Mouse (Mus musculus): ENCODE measurements around the gene Marc2. TPM values are rescaled to one million over a fixed set of nuclear protein-coding genes. Genes with fewer than 3 reads are reported as not detected.

The Marc2 gene
- polyA plus RNA-seq, 1 experiment from 2014 or later: 136 TPM

DNA sequence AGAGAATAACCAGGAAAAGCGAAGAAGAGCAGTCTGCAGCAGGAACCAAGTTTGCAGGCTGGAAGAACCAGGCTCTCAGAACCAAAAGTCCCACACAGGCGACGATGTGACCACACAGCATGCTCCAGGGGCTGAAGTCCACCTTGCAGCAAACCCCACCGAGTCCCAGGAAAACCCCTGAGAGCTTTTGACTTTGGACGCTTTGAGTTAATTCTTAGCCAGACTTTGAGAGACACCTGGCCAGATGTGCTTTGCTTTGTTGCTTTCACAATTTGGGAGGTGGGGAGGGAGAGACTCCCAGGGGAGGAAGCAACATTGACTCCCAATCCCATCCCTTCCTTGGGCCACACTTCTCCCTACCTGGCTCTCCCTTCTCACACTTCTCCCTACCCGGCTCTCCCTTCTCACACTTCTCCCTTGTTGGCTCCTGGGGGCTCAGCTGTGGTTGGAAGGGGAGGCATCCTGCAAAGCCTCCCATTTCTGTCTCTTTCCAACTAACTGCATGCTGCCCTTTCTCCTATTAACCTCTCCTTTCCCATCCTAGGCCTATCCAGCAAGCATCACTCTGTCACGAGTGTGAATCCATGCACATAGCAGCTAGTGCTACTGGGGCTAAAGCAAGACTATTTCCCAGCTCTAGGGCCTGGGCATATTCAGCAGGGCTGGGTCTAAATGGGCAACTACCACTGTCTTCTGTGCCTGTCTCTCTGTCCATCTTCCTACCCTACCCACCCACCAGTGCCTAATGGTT, 26.0 kb upstream of the Marc2 start:
- no peaks in the 10 kb centered on the region for H3K27me3 ChIP-seq
- no peaks in the 10 kb centered on the region for H3K9me3 ChIP-seq
- no peak for ATAC-seq (ENCODE audit: insufficient number of reproducible peaks, insufficient read depth, low FRiP score, low TSS enrichment, low read depth)
- H3K27ac ChIP-seq: peak overlapping the region; percentile 64
- no peak overlapping the region for H3K4me3 ChIP-seq (replicated peaks)
- no peaks in the 10 kb centered on the region for H3K36me3 ChIP-seq
- WGBS: 78% methylated on average over 7 of the region's 7 CpGs
- H3K9ac ChIP-seq (replicated peaks): no peak overlapping the region
- H3K4me2 ChIP-seq: no peak overlapping the region
- peaks cover 25% of the 10 kb centered on the region for H3K4me1 ChIP-seq (replicated peaks)

GRCm38 (mm10) chr1:184871506-184871905, 25.3 kb upstream of the Marc2 start:
- Histone ChIP-seq H3K27me3 (no peaks in the 10 kb centered on the region), H3K27ac (peak overlapping the region; percentile 64)

GRCm38 (mm10) chr1:184870646-184871385, 24.6 kb upstream of the Marc2 start:
- H3K4me2 ChIP-seq: no peak overlapping the region
- H3K36me3 ChIP-seq: no peaks in the 10 kb centered on the region
- no peak overlapping the region for H3K27ac ChIP-seq
- no peak overlapping the region for H3K9ac ChIP-seq (replicated peaks)
- ATAC-seq (ENCODE audit: insufficient number of reproducible peaks, insufficient read depth, low FRiP score, low TSS enrichment, low read depth): no peak
- H3K4me3 ChIP-seq (replicated peaks): no peak overlapping the region
- peaks cover 25% of the 10 kb centered on the region for H3K4me1 ChIP-seq (replicated peaks)
- H3K27me3 ChIP-seq: no peaks in the 10 kb centered on the region
- WGBS: 79% methylated on average over 11 of the region's 11 CpGs
- H3K9me3 ChIP-seq: no peaks in the 10 kb centered on the region

More at GRCm38 (mm10) chr1:184871506-184871905, 25.3 kb upstream of the Marc2 start:
- H3K9me3 ChIP-seq: no peaks in the 10 kb centered on the region
- peak; percentile 35; the same call in 1 of the 2 replicates for ATAC-seq (ENCODE audit: insufficient number of reproducible peaks, insufficient read depth, low FRiP score, low TSS enrichment, low read depth)
- 68% methylated on average over 1 of the region's 1 CpGs for WGBS
- no peaks in the 10 kb centered on the region for H3K36me3 ChIP-seq
- H3K4me1 ChIP-seq (replicated peaks): peaks cover 25% of the 10 kb centered on the region
- H3K4me2 ChIP-seq: no peak overlapping the region
- no peak overlapping the region for H3K9ac ChIP-seq (replicated peaks)
- H3K4me3 ChIP-seq (replicated peaks): no peak overlapping the region

- no peaks in the 10 kb centered on the region for H3K9me3 ChIP-seq
- no peak for ATAC-seq (ENCODE audit: insufficient number of reproducible peaks, insufficient read depth, low FRiP score, low TSS enrichment, low read depth)
- no peak overlapping the region for H3K4me3 ChIP-seq (replicated peaks)
- H3K4me1 ChIP-seq (replicated peaks): peaks cover 25% of the 10 kb centered on the region
- H3K4me2 ChIP-seq: no peak overlapping the region
- no peaks in the 10 kb centered on the region for H3K36me3 ChIP-seq
- no peak overlapping the region for H3K9ac ChIP-seq (replicated peaks)
- H3K27ac ChIP-seq: no peak overlapping the region
- H3K27me3 ChIP-seq: 0 out of 2 replicates have a peak, but pooled peaks cover under 1% of the 10 kb centered on the region
- 80% methylated on average over 4 of the region's 4 CpGs for WGBS
Measured at GRCm38 (mm10) chr1:184869939-184870565, 23.8 kb upstream of the Marc2 start.

GRCm38 (mm10) chr1:184867640-184868120, 21.4 kb upstream of the Marc2 start:
- no peaks in the 10 kb centered on the region for H3K9me3 ChIP-seq
- H3K4me2 ChIP-seq: no peak overlapping the region
- 83% methylated on average over 3 of the region's 3 CpGs for WGBS

GRCm38 (mm10) chr1:184864381-184864801, 18.1 kb upstream of the Marc2 start:
- Histone ChIP-seq H3K9ac (replicated peaks) (no peak overlapping the region), H3K9me3 (no peaks in the 10 kb centered on the region), H3K36me3 (no peaks in the 10 kb centered on the region), H3K27me3 (peaks cover 9% of the 10 kb centered on the region; the same call in 1 of the 2 replicates), H3K4me2 (no peak overlapping the region), H3K4me1 (replicated peaks) (peaks cover 5% of the 10 kb centered on the region; the same call in 1 of the 2 replicates), H3K27ac (no peak overlapping the region), H3K4me3 (replicated peaks) (no peak overlapping the region)
- 50% methylated on average over 7 of the region's 7 CpGs for WGBS
- ATAC-seq (ENCODE audit: insufficient number of reproducible peaks, insufficient read depth, low FRiP score, low TSS enrichment, low read depth): no peak

More at GRCm38 (mm10) chr1:184867640-184868120, 21.4 kb upstream of the Marc2 start:
- Histone ChIP-seq H3K4me3 (replicated peaks) (no peak overlapping the region), H3K9ac (replicated peaks) (no peak overlapping the region), H3K27ac (no peak overlapping the region), H3K4me1 (replicated peaks) (peaks cover 21% of the 10 kb centered on the region), H3K27me3 (0 out of 2 replicates have a peak, but pooled peaks cover 5% of the 10 kb centered on the region), H3K36me3 (no peaks in the 10 kb centered on the region)
- no peak for ATAC-seq (ENCODE audit: insufficient number of reproducible peaks, insufficient read depth, low FRiP score, low TSS enrichment, low read depth)

- Histone ChIP-seq H3K4me2 (no peak overlapping the region), H3K27me3 (peaks cover 9% of the 10 kb centered on the region; the same call in 1 of the 2 replicates), H3K9ac (replicated peaks) (no peak overlapping the region), H3K4me3 (replicated peaks) (no peak overlapping the region), H3K27ac (no peak overlapping the region), H3K36me3 (no peaks in the 10 kb centered on the region), H3K9me3 (no peaks in the 10 kb centered on the region), H3K4me1 (replicated peaks) (no peaks in the 10 kb centered on the region; the same call in 1 of the 2 replicates)
- WGBS: 82% methylated on average over 6 of the region's 6 CpGs
- ATAC-seq (ENCODE audit: insufficient number of reproducible peaks, insufficient read depth, low FRiP score, low TSS enrichment, low read depth): no peak
Measured at GRCm38 (mm10) chr1:184862636-184863035, 16.4 kb upstream of the Marc2 start.

GRCm38 (mm10) chr1:184861551-184861950, 15.3 kb upstream of the Marc2 start:
- H3K4me3 ChIP-seq (replicated peaks): no peak overlapping the region
- peaks cover 9% of the 10 kb centered on the region; the same call in 1 of the 2 replicates for H3K27me3 ChIP-seq
- H3K4me1 ChIP-seq (replicated peaks): no peaks in the 10 kb centered on the region; the same call in 1 of the 2 replicates
- H3K27ac ChIP-seq: no peak overlapping the region
- 80% methylated on average over 2 of the region's 2 CpGs for whole genome bisulfite sequencing
- no peak for ATAC-seq (ENCODE audit: insufficient number of reproducible peaks, insufficient read depth, low FRiP score, low TSS enrichment, low read depth)
- H3K4me2 ChIP-seq: no peak overlapping the region
- no peak overlapping the region for H3K9ac ChIP-seq (replicated peaks)
- no peaks in the 10 kb centered on the region for H3K36me3 ChIP-seq
- no peaks in the 10 kb centered on the region for H3K9me3 ChIP-seq

GRCm38 (mm10) chr1:184860276-184860675, 14.0 kb upstream of the Marc2 start:
- ATAC-seq (ENCODE audit: insufficient number of reproducible peaks, insufficient read depth, low FRiP score, low TSS enrichment, low read depth): no peak
- 57% methylated on average over 3 of the region's 3 CpGs for WGBS
- H3K9ac ChIP-seq (replicated peaks): no peak overlapping the region
- no peak overlapping the region for H3K4me3 ChIP-seq (replicated peaks)
- H3K4me1 ChIP-seq (replicated peaks): no peaks in the 10 kb centered on the region; the same call in 1 of the 2 replicates
- H3K27ac ChIP-seq: no peak overlapping the region
- no peaks in the 10 kb centered on the region for H3K36me3 ChIP-seq
- peaks cover 9% of the 10 kb centered on the region; the same call in 1 of the 2 replicates for H3K27me3 ChIP-seq
- H3K4me2 ChIP-seq: no peak overlapping the region
- H3K9me3 ChIP-seq: no peaks in the 10 kb centered on the region

- Histone ChIP-seq H3K4me3 (replicated peaks) (no peak overlapping the region), H3K4me2 (no peak overlapping the region), H3K36me3 (no peaks in the 10 kb centered on the region), H3K4me1 (replicated peaks) (no peaks in the 10 kb centered on the region; the same call in 1 of the 2 replicates), H3K27ac (no peak overlapping the region), H3K9ac (replicated peaks) (no peak overlapping the region), H3K9me3 (no peaks in the 10 kb centered on the region), H3K27me3 (peaks cover 10% of the 10 kb centered on the region)
- no peak for ATAC-seq (ENCODE audit: insufficient number of reproducible peaks, insufficient read depth, low FRiP score, low TSS enrichment, low read depth)
- WGBS: 91% methylated on average over 1 of the region's 1 CpGs
Measured at GRCm38 (mm10) chr1:184858253-184858652, 12.0 kb upstream of the Marc2 start.

DNA sequence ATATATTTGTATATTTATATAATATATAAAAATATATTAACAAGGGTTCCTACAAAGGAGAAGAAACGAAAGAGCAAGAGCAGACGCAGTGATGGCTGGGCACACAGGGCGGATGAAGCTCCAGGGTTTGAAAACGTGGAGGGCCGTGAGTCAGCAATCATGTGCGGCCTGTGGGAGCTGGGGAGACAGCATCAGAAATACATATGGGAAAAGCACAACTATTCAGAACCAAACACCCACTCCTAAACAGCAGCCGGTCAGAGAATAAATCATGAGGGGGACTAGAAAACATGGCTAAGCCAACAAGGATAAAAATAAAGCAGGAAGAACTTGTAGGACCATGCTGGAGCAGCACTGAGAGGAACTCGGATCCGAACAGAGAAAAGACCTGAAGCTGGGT, 11.0 kb upstream of the Marc2 start:
- Histone ChIP-seq H3K36me3 (no peaks in the 10 kb centered on the region), H3K9ac (replicated peaks) (no peak overlapping the region), H3K9me3 (no peaks in the 10 kb centered on the region), H3K4me3 (replicated peaks) (no peak overlapping the region), H3K4me2 (no peak overlapping the region), H3K27ac (no peak overlapping the region), H3K27me3 (peaks cover 7% of the 10 kb centered on the region; the same call in 1 of the 2 replicates), H3K4me1 (replicated peaks) (peaks cover 4% of the 10 kb centered on the region)
- 88% methylated on average over 9 of the region's 9 CpGs for WGBS
- ATAC-seq (ENCODE audit: insufficient number of reproducible peaks, insufficient read depth, low FRiP score, low TSS enrichment, low read depth): no peak

Data from limb, embryonic 12.5 days (tissue).